Mouse (Mus musculus): ENCODE data around the gene Olfr136. TPM values are rescaled to one million over a fixed set of nuclear protein-coding genes. Genes with fewer than 3 reads are reported as not detected.

Olfr136 gene
- polyA plus RNA-seq (2012; rRNA removed) = not detected in 2 replicates

DNA sequence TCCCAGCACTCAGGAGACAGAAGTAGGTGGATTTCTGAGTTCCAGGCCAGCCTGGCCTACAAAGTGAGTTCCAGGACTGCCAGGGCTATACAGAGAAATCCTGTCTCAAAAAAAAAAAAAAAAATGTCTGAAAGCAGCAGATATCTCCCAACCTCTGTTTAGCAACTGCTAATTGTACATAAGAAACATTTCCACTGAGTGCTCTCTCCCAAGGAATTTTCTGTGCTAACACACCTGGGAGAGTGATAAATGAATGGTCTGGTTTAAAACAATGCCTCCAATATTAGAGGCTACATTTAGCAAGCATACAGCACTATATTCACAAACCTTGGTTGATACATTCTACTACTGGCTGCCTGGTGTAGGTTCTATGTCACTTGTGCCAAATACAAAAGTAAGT, at the start of gene Olfr136:
Gene Olfr136 (plus strand): TSS at position 301 of the 400 bp plus-strand sequence.

DNA sequence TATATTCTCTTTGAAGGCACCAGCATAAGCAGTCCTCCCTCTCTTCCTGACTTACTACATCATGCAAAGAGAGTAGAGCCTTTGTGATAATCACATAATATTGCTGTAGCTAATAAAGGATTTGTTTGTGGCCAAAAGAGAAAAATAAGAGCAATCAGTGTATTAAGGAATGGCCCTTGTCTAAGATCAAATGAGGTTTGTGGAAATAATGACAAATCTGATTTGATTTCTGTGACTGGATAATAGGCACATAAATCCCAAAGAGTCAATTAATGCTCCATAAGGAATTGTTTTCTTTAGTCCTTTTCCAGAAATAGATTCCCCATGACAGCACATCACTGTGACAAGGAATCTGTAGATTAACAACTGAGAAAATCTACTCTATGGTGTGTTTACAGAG, 22.2 kb upstream of the Olfr136 start, which contains the start of gene Olfr137:
Gene Olfr137 (minus strand): TSS at position 101 of the 400 bp plus-strand sequence.

Other genes starting within 250 kb of the Olfr136 start
- gene Olfr131, start 241.1 kb upstream of the Olfr136 start, polyA plus RNA-seq (2012; rRNA removed) = not detected in 2 replicates
- gene Olfr132, start 195.3 kb upstream of the Olfr136 start, polyA plus RNA-seq (2012; rRNA removed) = not detected in 2 replicates
- not detected in 2 replicates for gene Olfr133, start 184.6 kb upstream of the Olfr136 start, polyA plus RNA-seq (2012; rRNA removed)
- not detected in 2 replicates for gene Olfr134, start 158.4 kb upstream of the Olfr136 start, polyA plus RNA-seq (2012; rRNA removed)
- gene Olfr135, start 125.5 kb upstream of the Olfr136 start, polyA plus RNA-seq (2012; rRNA removed) = not detected in 2 replicates
- not detected in 2 replicates for gene Olfr138, start 68.8 kb upstream of the Olfr136 start, polyA plus RNA-seq (2012; rRNA removed)
- not detected in 2 replicates for gene Olfr137, start 22.3 kb upstream of the Olfr136 start, polyA plus RNA-seq (2012; rRNA removed)
- gene Esp36, start 90.4 kb downstream of the Olfr136 start, polyA plus RNA-seq (2012; rRNA removed) = not detected in 2 replicates
- not detected in 2 replicates for gene Esp34, start 224.4 kb downstream of the Olfr136 start, polyA plus RNA-seq (2012; rRNA removed)

All from colon, adult 2 months (tissue).